Mouse (Mus musculus): ENCODE results near the gene Trim28.
A peak's percentile ranks its signal among the peaks of the same experiment; 100 is the strongest.

The Trim28 gene

GRCm38 (mm10) chr7:13031983-13032382 lies 33.1 kb downstream of the Trim28 start:
- no peak for DNase-seq (ENCODE audit: extremely low read depth, insufficient read length, low spot score)

- no peak for DNase-seq (ENCODE audit: extremely low read depth, insufficient read length, low spot score)
Observed at GRCm38 (mm10) chr7:13032541-13032940, 33.6 kb downstream of the Trim28 start.

GRCm38 (mm10) chr7:13033451-13034147 lies 34.7 kb downstream of the Trim28 start:
- DNase-seq (ENCODE audit: extremely low read depth, insufficient read length, low spot score): no peak

- peak; percentile 95 for DNase-seq (ENCODE audit: extremely low read depth, insufficient read length, low spot score)
Observed at GRCm38 (mm10) chr7:13034148-13034977, 35.4 kb downstream of the Trim28 start, which contains the start of gene Chmp2a. Chmp2a (minus strand) TSS chr7:13034807.

- DNase-seq (ENCODE audit: extremely low read depth, insufficient read length, low spot score): no peak
Observed at GRCm38 (mm10) chr7:13035211-13035855, 36.4 kb downstream of the Trim28 start.

- no peak for DNase-seq (ENCODE audit: extremely low read depth, insufficient read length, low spot score)
Observed at GRCm38 (mm10) chr7:13036806-13037205, 37.9 kb downstream of the Trim28 start.

- DNase-seq (ENCODE audit: extremely low read depth, insufficient read length, low spot score): no peak
Observed at GRCm38 (mm10) chr7:13037366-13037765, 38.5 kb downstream of the Trim28 start.

- DNase-seq (ENCODE audit: extremely low read depth, insufficient read length, low spot score): peak; percentile 94
Observed at GRCm38 (mm10) chr7:13037901-13038555, 39.1 kb downstream of the Trim28 start, which contains the start of gene Ube2m. Ube2m (minus strand) TSS chr7:13038275.

GRCm38 (mm10) chr7:13038621-13039169 lies 39.8 kb downstream of the Trim28 start:
- peak; percentile 39 for DNase-seq (ENCODE audit: extremely low read depth, insufficient read length, low spot score)

GRCm38 (mm10) chr7:13039181-13039580 lies 40.3 kb downstream of the Trim28 start:
- no peak for DNase-seq (ENCODE audit: extremely low read depth, insufficient read length, low spot score)

GRCm38 (mm10) chr7:13041256-13041655 lies 42.3 kb downstream of the Trim28 start:
- DNase-seq (ENCODE audit: extremely low read depth, insufficient read length, low spot score): no peak

- DNase-seq (ENCODE audit: extremely low read depth, insufficient read length, low spot score): no peak
Observed at GRCm38 (mm10) chr7:13042511-13042910, 43.6 kb downstream of the Trim28 start.

- DNase-seq (ENCODE audit: extremely low read depth, insufficient read length, low spot score): no peak
Observed at GRCm38 (mm10) chr7:13043120-13043444, 44.2 kb downstream of the Trim28 start.

- DNase-seq (ENCODE audit: extremely low read depth, insufficient read length, low spot score): no peak
Observed at GRCm38 (mm10) chr7:13043445-13044253, 44.7 kb downstream of the Trim28 start.

- no peak for DNase-seq (ENCODE audit: extremely low read depth, insufficient read length, low spot score)
Observed at GRCm38 (mm10) chr7:13044254-13044625, 45.3 kb downstream of the Trim28 start.

GRCm38 (mm10) chr7:13046084-13046483 lies 47.2 kb downstream of the Trim28 start:
- no peak for DNase-seq (ENCODE audit: extremely low read depth, insufficient read length, low spot score)

- no peak for DNase-seq (ENCODE audit: extremely low read depth, insufficient read length, low spot score)
Observed at GRCm38 (mm10) chr7:13053001-13053400, 54.1 kb downstream of the Trim28 start.

- no peak for DNase-seq (ENCODE audit: extremely low read depth, insufficient read length, low spot score)
Observed at GRCm38 (mm10) chr7:13053501-13053900, 54.6 kb downstream of the Trim28 start.

GRCm38 (mm10) chr7:13053961-13054286 lies 55.0 kb downstream of the Trim28 start:
- DNase-seq (ENCODE audit: extremely low read depth, insufficient read length, low spot score): no peak
